Mouse (Mus musculus) MEL (cell line): ENCODE data around the gene Kif24. TPM values are rescaled to one million over a fixed set of nuclear protein-coding genes. Genes with fewer than 3 reads are reported as not detected.

ENCODE experiments used
- DNase-seq: peaks from one replicate; pipeline ENCODE4 v3.0.0; 2011; ENCODE audit warnings: low read depth, low spot score
- H3K27ac ChIP-seq: 2 replicates; pipeline ENCODE4 v1.5.1; 2012; ENCODE audit warnings: low read depth, mild to moderate bottlenecking, control low read depth, low read length, moderate library complexity; ENCODE audit not compliant: control insufficient read depth
- H3K27me3 ChIP-seq, 2 experiments: fragments of 150-350 bp in 1 of 2; sonication (generic) in 1 of 2; 2 replicates each; pipeline ENCODE4 v1.6.1; 2012; ENCODE audit warnings: low read length in 2 of 2, mild to moderate bottlenecking in 2 of 2, improper control_type of control experiment in 1 of 2, moderate library complexity in 1 of 2; ENCODE audit not compliant: insufficient read depth in 2 of 2, control insufficient read depth in 1 of 2
- H3K36me3 ChIP-seq, 2 experiments: 2 replicates each; pipeline ENCODE4 v1.6.1; 2012 to 2014; ENCODE audit warnings: low read length in 2 of 2, improper control_type of control experiment in 1 of 2, inconsistent platforms in 1 of 2, mild to moderate bottlenecking in 1 of 2; ENCODE audit not compliant: insufficient read depth in 2 of 2, control insufficient read depth in 1 of 2
- H3K4me1 ChIP-seq, 2 experiments: fragments of 150-350 bp in 1 of 2; sonication (generic) in 1 of 2; 2 replicates each; pipeline ENCODE4 v1.6.1; 2012; ENCODE audit warnings: low read length in 2 of 2, improper control_type of control experiment in 1 of 2, mild to moderate bottlenecking in 1 of 2; ENCODE audit not compliant: insufficient read depth in 2 of 2, control insufficient read depth in 1 of 2
- H3K4me3 ChIP-seq, 2 experiments: fragments of 150-350 bp in 1 of 2; sonication (generic) in 1 of 2; 2 replicates each; pipeline ENCODE4 v1.5.1; 2012; ENCODE audit warnings: low read depth in 2 of 2, low read length in 2 of 2, mild to moderate bottlenecking in 2 of 2, moderate library complexity in 2 of 2, control low read depth in 1 of 2, improper control_type of control experiment in 1 of 2; ENCODE audit not compliant: control insufficient read depth in 1 of 2, insufficient read depth in 1 of 2
- H3K79me2 ChIP-seq: 2 replicates; pipeline ENCODE4 v1.6.1; 2012; ENCODE audit warnings: mild to moderate bottlenecking, low read length, moderate library complexity; ENCODE audit not compliant: control insufficient read depth, poor library complexity, insufficient read depth
- H3K9ac ChIP-seq: 2 replicates; pipeline ENCODE4 v1.6.1; 2012; ENCODE audit warnings: low read depth, mild to moderate bottlenecking, control low read depth, low read length, moderate library complexity; ENCODE audit not compliant: control insufficient read depth, poor library complexity, severe bottlenecking
- H3K9me3 ChIP-seq: fragments of 150-350 bp; sonication (generic); replicated peaks from 2 replicates; pipeline ENCODE4 v1.6.1; 2012; ENCODE audit warnings: mild to moderate bottlenecking, low read length, improper control_type of control experiment, moderate library complexity; ENCODE audit not compliant: insufficient read depth
- BHLHE40 ChIP-seq: IDR thresholded peaks from 2 replicates; pipeline ENCODE4 v1.6.1; 2012; ENCODE audit warnings: low read depth, mild to moderate bottlenecking, inconsistent platforms, low read length, improper control_type of control experiment, borderline replicate concordance
- CHD1 ChIP-seq: IDR thresholded peaks from 2 replicates; pipeline ENCODE4 v1.6.1; 2012; ENCODE audit warnings: low read depth, mild to moderate bottlenecking, inconsistent platforms, low read length, improper control_type of control experiment
- CHD2 ChIP-seq: IDR thresholded peaks from 2 replicates; pipeline ENCODE4 v1.6.1; 2011; ENCODE audit warnings: low read length, improper control_type of control experiment
- ELF1 ChIP-seq: IDR thresholded peaks from 2 replicates; pipeline ENCODE4 v1.6.1; 2014; ENCODE audit warnings: low read depth, mild to moderate bottlenecking, inconsistent platforms, low read length, improper control_type of control experiment, moderate library complexity
- ETS1 ChIP-seq: IDR thresholded peaks from 2 replicates; pipeline ENCODE4 v1.6.1; 2012; ENCODE audit warnings: low read depth, mild to moderate bottlenecking, inconsistent platforms, low read length, improper control_type of control experiment, moderate library complexity
- GABPA ChIP-seq: IDR thresholded peaks from 2 replicates; pipeline ENCODE4 v1.6.1; 2012; ENCODE audit warnings: low read depth, mild to moderate bottlenecking, inconsistent platforms, low read length, improper control_type of control experiment, moderate library complexity
- GATA1 ChIP-seq: IDR thresholded peaks from 2 replicates; pipeline ENCODE4 v1.6.1; 2011; ENCODE audit warnings: low read depth, low read length, improper control_type of control experiment
- JUND ChIP-seq: IDR thresholded peaks from 2 replicates; pipeline ENCODE4 v1.6.1; 2011; ENCODE audit warnings: low read depth, mild to moderate bottlenecking, improper control_type of control experiment, low read length
- MAFK ChIP-seq: IDR thresholded peaks from 2 replicates; pipeline ENCODE4 v1.6.1; 2011; ENCODE audit warnings: low read depth, mild to moderate bottlenecking, low read length, improper control_type of control experiment, borderline replicate concordance
- MAZ ChIP-seq: IDR thresholded peaks from 2 replicates; pipeline ENCODE4 v1.6.1; 2012; ENCODE audit warnings: low read depth, mild to moderate bottlenecking, inconsistent platforms, low read length, improper control_type of control experiment
- MXI1 ChIP-seq: IDR thresholded peaks from 2 replicates; pipeline ENCODE4 v1.6.1; 2011; ENCODE audit warnings: mild to moderate bottlenecking, low read depth, low read length, improper control_type of control experiment
- MYB ChIP-seq: IDR thresholded peaks from 2 replicates; pipeline ENCODE4 v1.6.1; 2011; ENCODE audit warnings: mild to moderate bottlenecking, low read depth, low read length, improper control_type of control experiment
- NRF1 ChIP-seq: IDR thresholded peaks from 2 replicates; pipeline ENCODE4 v1.6.1; 2014; ENCODE audit warnings: low read depth, mild to moderate bottlenecking, inconsistent platforms, low read length, improper control_type of control experiment, moderate library complexity; ENCODE audit not compliant: poor library complexity, insufficient read depth, severe bottlenecking
- POLR2A ChIP-seq, 2 experiments: IDR thresholded peaks; 2 replicates each; pipeline ENCODE4 v1.6.1; 2011 to 2012; ENCODE audit warnings: low read length in 2 of 2, mild to moderate bottlenecking in 2 of 2, control low read depth in 1 of 2, improper control_type of control experiment in 1 of 2, low read depth in 1 of 2, moderate library complexity in 1 of 2; ENCODE audit not compliant: control insufficient read depth in 1 of 2, insufficient read depth in 1 of 2, poor library complexity in 1 of 2
- POLR2AphosphoS5 ChIP-seq: IDR thresholded peaks from 2 replicates; pipeline ENCODE4 v1.6.1; 2012; ENCODE audit warnings: low read depth, borderline replicate concordance, mild to moderate bottlenecking, inconsistent platforms, low read length, moderate library complexity, mixed read lengths
- RCOR1 ChIP-seq: IDR thresholded peaks from 2 replicates; pipeline ENCODE4 v1.6.1; 2012; ENCODE audit warnings: low read depth, mild to moderate bottlenecking, inconsistent platforms, low read length, improper control_type of control experiment
- SIN3A ChIP-seq: IDR thresholded peaks from 2 replicates; pipeline ENCODE4 v1.6.1; 2012; ENCODE audit warnings: low read length, improper control_type of control experiment, inconsistent platforms
- SMC3 ChIP-seq: IDR thresholded peaks from 2 replicates; pipeline ENCODE4 v1.6.1; 2011; ENCODE audit warnings: low read depth, low read length, improper control_type of control experiment
- TAL1 ChIP-seq: IDR thresholded peaks from 2 replicates; pipeline ENCODE4 v1.6.1; 2012; ENCODE audit warnings: mild to moderate bottlenecking, inconsistent platforms, low read length, moderate library complexity, mixed read lengths
- USF1 ChIP-seq: IDR thresholded peaks from 2 replicates; pipeline ENCODE4 v1.6.1; 2014; ENCODE audit warnings: low read depth, mild to moderate bottlenecking, inconsistent platforms, low read length, improper control_type of control experiment, moderate library complexity
- USF2 ChIP-seq, 2 experiments: IDR thresholded peaks; 2 replicates each; pipeline ENCODE4 v1.6.1; 2011 to 2012; ENCODE audit warnings: improper control_type of control experiment in 2 of 2, low read length in 2 of 2, borderline replicate concordance in 1 of 2, inconsistent platforms in 1 of 2, low read depth in 1 of 2, mild to moderate bottlenecking in 1 of 2; ENCODE audit not compliant: insufficient read depth in 1 of 2
- ZC3H11A ChIP-seq: IDR thresholded peaks from 2 replicates; pipeline ENCODE4 v1.6.1; 2012; ENCODE audit warnings: low read depth, mild to moderate bottlenecking, inconsistent platforms, low read length, improper control_type of control experiment
- ZNF384 ChIP-seq: IDR thresholded peaks from 2 replicates; pipeline ENCODE4 v1.6.1; 2012; ENCODE audit warnings: low read depth, mild to moderate bottlenecking, inconsistent platforms, low read length, improper control_type of control experiment
- polyA plus RNA-seq, 2 experiments: library from polyadenylated mRNA; stranded (reverse) in 1 of 2; unstranded in 1 of 2; fragments of >175 nt in 1 of 2; fragments of >200 nt in 1 of 2; gene quantifications; 2 replicates each; pipeline versions ENCODE4 v1.2.1 to v1.2.4; 2012; ENCODE audit warnings: low replicate concordance in 2 of 2, low read depth in 1 of 2; ENCODE audit not compliant: insufficient read length in 2 of 2, insufficient read depth in 1 of 2, missing spikeins in 1 of 2
- total RNA-seq: library from RNA; depleted of rRNA; stranded (reverse); fragments of 300-350 nt; gene quantifications from 2 replicates; pipeline ENCODE4 v1.2.3, GENCODE M21; 2012

Kif24 gene
- total and polyA plus RNA-seq, 3 experiments: 11.6 to 13.2 TPM; not detected in 1

DNA sequence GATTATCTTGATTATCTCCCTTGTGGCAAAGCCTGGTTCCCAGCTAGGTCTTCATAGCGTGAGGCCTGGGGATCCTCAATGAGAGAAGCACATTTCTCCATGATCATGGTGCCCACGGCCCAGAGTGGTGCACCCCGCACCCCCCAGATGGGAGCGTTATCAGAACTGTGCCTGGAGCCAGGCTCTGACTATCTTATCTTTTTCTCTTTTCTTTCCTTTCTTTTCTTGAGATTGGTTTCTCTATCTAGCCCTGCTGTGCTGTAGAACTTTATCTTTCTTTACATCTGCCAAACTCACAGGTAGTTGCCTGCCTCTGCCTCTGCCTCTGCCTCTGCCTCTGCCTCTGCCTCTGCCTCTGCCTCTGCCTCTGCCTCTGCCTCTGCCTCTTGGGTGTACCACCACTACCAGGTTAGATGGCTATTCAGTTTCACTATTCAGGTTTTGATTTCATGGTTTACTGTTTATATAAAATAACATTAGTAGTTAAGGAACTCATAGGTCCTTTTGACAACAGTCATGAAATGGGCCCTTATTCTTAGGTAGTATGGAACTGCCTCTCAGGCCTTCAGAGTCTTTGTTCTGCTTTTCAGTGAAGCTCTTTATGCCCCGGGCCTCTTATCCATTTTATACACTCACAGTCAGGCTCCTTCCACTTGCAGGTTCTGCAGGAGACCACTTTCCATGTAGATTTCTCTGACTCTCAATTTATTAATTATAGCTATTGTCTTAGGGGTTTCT, 83.3 kb downstream of the Kif24 start (continued):
- TF ChIP-seq POLR2A (IDR thresholded peaks at IDR 0.05; ENCODE audit: control insufficient read depth in 1 of 2, insufficient read depth in 1 of 2, low read depth in 1 of 2, low read length in 2 of 2, poor library complexity in 1 of 2) (0 out of 4 replicates have a peak, but pooled peaks of 1 of the 2 experiments have one; percentile 5), RCOR1 (peak; percentile 84), ZNF384 (peak; percentile 44; the same call in 1 of the 2 replicates)

DNA sequence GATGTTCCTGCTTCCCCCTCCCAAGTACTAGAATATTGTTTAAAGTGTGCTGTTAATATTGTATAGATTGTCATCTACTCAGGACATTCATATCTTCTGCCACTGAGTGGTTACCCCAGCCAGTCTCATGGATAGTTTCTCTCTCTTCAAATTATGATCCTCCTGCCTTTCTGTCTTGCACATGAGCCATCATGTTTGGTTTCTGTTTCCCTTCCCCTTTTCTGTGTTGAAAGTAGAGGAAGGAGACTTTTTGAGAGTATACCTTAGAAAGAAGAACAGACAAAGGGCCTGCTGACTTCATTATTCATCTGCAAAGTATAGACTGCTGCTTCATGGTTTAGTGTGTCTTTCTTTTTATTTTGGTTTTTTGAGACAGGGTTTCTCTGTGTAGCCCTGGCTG, 87.1 kb downstream of the Kif24 start:
- H3K27ac ChIP-seq: no peak overlapping the region
- H3K4me3 ChIP-seq: no peak overlapping the region
- H3K4me1 ChIP-seq: peaks cover 10 to 14% of the 10 kb centered on the region in 2 experiments; a peak in 3 of 4 replicates
- peak; percentile 43 for DNase-seq
- H3K79me2 ChIP-seq: 0 out of 2 replicates have a peak, but pooled peaks cover 2% of the 10 kb centered on the region
- no peaks in the 10 kb centered on the region for H3K27me3 ChIP-seq
- no peak overlapping the region for H3K9ac ChIP-seq
- TF ChIP-seq ETS1 (peak; percentile 42; the same call in 1 of the 2 replicates), USF2 (IDR thresholded peaks at IDR 0.05; ENCODE audit: borderline replicate concordance in 1 of 2, insufficient read depth in 1 of 2, low read depth in 1 of 2, low read length in 2 of 2) (no peak), SIN3A (peak; percentile 28; the same call in 1 of the 2 replicates), MXI1 (peak; percentile 26; the same call in 1 of the 2 replicates), RCOR1 (no peak)
- H3K9me3 ChIP-seq: no peaks in the 10 kb centered on the region
- peaks cover 18 to 19% of the 10 kb centered on the region in 2 experiments for H3K36me3 ChIP-seq

DNA sequence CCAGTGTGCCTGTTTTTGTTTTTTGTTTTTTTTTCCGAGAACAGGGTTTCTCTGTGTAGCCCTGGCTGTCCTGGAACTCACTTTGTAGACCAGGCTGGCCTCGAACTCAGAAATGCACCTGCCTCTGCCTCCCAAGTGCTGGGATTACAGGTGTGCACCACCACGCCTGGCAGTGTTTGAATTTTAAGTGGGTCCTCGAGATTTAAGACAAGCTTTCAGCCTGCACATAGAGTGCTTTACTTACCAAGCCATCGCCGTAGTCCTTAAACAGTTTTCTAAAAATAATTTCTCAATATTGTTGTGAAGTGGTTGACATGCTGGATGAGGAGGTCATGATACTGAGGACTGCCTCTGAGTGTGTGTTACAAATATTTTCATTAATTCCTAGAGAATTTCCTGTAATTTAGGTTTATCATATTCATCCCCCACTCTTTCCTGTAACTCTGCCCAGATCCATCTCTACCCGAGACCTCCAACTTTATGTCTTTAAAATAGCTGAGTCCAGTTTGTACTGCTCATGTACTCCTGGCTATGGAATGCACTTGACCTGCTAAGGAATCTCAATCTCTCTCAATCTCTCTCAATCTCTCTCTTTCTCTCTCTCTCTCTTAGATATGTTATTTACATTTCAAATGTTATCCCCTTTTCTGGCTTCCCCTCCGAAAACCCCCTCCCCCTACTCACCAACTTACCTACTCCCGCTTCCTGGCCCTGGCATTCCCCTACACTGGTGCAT, 94.8 kb downstream of the Kif24 start:
- Histone ChIP-seq H3K9me3 (no peaks in the 10 kb centered on the region), H3K27me3 (no peaks in the 10 kb centered on the region), H3K27ac (no peak overlapping the region), H3K36me3 (peaks cover 0 to 11% of the 10 kb centered on the region in 2 experiments; a peak in 2 of 4 replicates), H3K4me1 (no peaks in the 10 kb centered on the region), H3K9ac (no peak overlapping the region), H3K4me3 (no peak overlapping the region), H3K79me2 (no peaks in the 10 kb centered on the region; the same call in 1 of the 2 replicates)
- TF ChIP-seq GABPA (no peak), TAL1 (no peak), SIN3A (no peak), CHD1 (no peak), ZC3H11A (no peak), CHD2 (no peak), ZNF384 (no peak), RCOR1 (no peak), USF1 (no peak), GATA1 (no peak), BHLHE40 (no peak), POLR2AphosphoS5 (no peak), SMC3 (no peak), MAFK (no peak), JUND (no peak), NRF1 (no peak), POLR2A (IDR thresholded peaks at IDR 0.05; ENCODE audit: control insufficient read depth in 1 of 2, insufficient read depth in 1 of 2, low read depth in 1 of 2, low read length in 2 of 2, poor library complexity in 1 of 2) (no peak), MAZ (no peak), ELF1 (no peak), MYB (no peak)
- no peak for DNase-seq
